Mouse (Mus musculus) natural killer cell, adult 2 months (primary cell): ENCODE data around the gene Enpp1.

Source experiments
- DNase-seq, 2 experiments: peaks; one replicate each; pipeline ENCODE4 v3.0.0; 2022; ENCODE audit warnings: low spot score in 2 of 2

Gene Enpp1

DNA sequence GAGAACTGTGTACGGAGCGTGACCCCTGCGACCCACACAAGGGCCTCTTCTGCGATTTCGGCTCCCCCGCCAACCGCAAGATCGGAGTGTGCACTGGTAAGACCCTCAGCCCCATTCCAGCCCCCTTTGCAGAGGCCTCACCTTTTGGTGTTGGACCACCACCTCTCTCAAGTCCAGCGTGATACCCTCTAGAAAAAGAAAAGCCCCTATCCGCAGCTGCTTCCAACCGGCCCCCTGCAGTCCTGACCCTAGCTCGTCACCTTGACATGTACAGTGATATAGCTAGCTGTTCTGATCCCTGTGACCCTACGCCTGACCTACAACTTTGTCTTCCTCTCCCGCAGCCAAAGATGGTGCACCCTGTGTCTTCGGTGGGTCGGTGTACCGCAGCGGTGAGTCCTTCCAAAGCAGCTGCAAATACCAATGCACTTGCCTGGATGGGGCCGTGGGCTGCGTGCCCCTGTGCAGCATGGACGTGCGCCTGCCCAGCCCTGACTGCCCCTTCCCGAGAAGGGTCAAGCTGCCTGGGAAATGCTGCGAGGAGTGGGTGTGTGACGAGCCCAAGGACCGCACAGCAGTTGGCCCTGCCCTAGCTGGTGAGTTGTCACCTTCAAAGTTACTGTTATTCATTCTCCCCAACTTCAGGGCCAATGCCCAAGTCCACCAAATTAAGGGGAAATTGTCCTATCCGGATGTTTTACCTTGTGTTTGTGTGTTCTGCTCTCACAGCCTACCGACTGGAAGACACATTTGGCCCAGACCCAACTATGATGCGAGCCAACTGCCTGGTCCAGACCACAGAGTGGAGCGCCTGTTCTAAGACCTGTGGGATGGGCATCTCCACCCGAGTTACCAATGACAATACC is 115.7 kb downstream of the Enpp1 start:
- no peak for DNase-seq

DNA sequence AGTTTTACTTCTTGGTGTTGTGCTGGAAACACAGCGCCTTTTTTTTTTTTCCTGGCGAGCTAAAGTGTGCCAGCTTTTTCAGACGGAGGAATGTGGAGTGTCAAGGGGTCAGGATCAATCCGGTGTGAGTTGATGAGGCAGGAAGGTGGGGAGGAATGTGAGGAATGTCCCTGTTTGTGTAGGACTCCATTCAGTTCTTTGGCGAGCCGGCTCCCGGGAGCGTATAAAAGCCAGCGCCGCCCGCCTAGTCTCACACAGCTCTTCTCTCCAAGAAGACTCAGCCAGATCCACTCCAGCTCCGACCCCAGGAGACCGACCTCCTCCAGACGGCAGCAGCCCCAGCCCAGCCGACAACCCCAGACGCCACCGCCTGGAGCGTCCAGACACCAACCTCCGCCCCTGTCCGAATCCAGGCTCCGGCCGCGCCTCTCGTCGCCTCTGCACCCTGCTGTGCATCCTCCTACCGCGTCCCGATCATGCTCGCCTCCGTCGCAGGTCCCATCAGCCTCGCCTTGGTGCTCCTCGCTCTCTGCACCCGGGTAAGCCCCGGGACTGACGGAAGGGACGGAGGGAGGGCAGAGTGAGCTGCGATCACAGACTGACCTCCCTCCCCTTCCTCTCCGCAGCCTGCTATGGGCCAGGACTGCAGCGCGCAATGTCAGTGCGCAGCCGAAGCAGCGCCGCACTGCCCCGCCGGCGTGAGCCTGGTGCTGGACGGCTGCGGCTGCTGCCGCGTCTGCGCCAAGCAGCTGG is 116.5 kb downstream of the Enpp1 start, which contains the start of gene Ccn2:
Ccn2 (plus strand) TSS at position 193 of the 753 bp plus-strand sequence.
- DNase-seq, result no peak

DNA sequence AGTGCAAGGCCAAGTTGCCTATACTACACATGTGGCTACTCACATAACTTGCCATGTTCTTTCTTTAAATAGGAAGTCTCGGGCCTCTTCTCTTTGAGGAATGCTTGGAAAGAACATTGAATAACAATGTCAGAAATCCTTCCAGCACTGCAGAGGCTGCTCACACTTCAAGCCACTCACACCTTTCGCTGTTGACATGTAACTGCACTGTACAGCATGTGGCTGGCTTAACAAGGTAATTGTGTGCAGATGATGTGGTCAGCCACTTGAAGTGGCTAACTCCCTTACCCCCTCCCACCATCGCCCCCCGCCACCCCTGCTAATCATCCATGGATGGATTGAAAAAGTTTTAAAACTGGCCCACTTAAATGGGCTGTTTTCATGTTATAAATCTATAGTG is 118.4 kb downstream of the Enpp1 start:
- DNase-seq, result no peak

DNA sequence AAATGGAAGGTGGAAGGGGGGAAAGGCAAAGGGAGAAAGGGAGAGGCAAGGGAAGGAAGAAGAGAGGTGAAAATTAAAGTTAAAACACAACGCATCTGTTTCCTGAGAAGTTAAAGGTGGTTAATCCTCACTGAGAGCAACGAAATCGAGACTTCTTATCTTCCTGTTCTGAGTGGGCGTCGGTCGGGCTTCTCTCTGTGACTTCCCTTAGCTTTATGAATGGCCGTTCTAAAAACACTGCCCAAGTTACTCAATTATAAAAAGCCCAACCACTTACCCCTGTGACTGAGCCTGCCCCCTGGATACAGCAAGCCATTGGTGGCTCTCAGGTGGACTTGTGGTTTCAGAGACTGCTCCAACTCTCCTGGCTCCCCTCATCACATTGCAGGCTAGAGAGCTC is 119.0 kb downstream of the Enpp1 start:
- no peak for DNase-seq

GRCm38 (mm10) chr10:24592318-24592717 is 119.6 kb downstream of the Enpp1 start:
- no peak for DNase-seq

DNA sequence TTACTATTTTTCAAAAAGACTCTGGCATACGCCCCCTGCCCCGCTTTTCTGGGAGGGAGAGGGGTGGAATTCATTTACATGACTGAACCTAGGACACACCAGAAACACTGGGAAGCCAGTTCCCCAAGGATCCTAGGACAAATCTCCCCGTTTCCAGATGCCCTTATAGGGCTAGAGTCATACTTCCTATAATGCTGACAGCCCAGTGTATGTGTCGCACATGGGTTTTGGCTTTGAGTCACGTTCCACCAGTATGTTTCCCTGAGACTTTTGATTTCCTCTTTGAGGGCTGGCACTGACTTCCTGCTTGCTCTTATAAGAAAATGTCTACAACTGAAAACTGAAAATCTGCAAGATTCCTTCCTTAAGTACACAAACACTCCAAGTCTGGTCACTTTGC is 120.2 kb downstream of the Enpp1 start:
- no peak for DNase-seq

DNA sequence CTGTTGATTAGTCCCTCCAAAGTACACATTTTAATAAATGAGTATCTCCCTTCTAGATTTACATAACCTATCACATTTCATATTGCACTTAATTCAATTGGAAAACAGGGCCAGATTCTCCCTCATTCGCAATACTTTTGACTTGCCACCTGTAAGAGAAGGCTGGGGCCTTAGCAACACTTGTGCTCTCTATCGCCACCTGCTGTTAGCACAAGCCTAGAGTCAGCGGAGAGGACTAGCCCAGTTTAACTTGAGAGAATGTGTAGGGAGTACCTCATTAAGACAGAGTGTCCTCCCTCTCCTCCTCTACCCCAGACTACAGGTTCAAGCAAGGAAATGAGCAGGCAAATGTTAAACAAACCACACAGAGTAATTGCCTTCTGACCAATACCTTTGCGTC is 120.8 kb downstream of the Enpp1 start:
- peak; percentile 34 to 58 for DNase-seq

DNA sequence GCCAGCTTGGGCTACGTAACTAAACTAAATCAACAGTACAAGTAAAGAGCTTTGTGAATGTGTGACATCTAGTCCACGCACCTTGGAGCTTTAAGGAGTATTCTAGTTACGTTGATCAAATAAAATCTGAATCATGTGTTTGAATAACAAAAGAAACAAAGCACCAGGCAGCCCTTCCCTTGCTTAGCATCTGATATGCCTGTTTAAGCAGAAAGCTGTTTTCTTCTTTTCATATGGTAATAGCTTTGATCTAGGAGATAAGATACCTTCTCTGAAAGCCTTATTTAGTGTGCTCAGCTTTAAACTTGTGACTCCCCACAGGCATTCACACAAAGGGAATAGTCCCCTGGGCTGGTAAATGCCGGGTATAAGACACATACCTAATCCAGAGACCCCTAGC is 121.4 kb downstream of the Enpp1 start:
- no peak for DNase-seq

DNA sequence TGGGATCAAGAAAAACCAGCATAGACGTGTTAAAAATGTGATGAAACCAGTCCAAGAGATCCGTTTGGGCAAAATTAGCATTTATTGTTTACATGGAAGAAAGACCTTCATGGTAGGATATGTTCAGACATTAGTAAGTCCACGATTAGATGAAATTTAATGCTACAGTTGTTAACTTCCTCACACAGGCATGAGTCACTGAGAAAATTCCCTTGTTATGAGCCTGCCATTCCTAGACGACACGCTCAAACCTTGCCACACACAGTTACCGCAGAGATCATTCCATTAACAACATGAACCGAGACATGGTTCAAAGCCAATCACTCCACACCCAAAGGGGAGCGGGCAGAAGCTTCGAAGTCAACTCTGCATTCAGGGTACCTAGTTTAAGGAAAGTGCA is 122.7 kb downstream of the Enpp1 start:
- no peak for DNase-seq

GRCm38 (mm10) chr10:24588824-24589223 is 123.1 kb downstream of the Enpp1 start:
- no peak for DNase-seq
